Mouse (Mus musculus) 3T3-L1 (cell line): ENCODE measurements around the gene Mup18.
"Not testable (repeated sequence)": the region's sequence is repeated elsewhere in the genome, so short reads cannot be mapped to it uniquely, and the experiment has no call there.

Experiments used
- DNase-seq: peaks from one replicate; pipeline ENCODE4 v3.0.0-alpha.2; 2015; ENCODE audit warnings: low read depth, low spot score

Gene Mup18

DNA sequence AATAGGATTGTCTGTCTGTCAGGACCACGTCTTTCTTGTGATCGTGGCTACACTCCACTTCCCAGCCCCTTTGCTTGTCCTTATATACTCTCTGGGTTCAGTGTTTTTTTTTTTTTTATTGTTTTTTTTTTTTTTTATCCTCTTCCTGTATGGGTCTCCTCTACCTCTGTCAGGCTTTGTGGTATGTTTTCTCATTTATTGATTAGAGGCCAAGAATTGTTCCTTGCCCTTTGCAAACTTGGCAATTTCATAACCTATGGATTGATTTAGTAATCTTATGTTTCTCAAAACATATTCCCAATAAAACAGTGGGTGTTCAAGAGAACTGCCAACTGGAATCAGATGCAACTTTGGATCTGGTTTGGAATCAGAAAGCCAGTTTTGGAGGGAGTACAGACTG lies at the start of gene Mup18:
TSS of gene Mup18 (minus strand) at position 101 of the 400 bp plus-strand sequence.
- DNase-seq = not testable (repeated sequence)

DNA sequence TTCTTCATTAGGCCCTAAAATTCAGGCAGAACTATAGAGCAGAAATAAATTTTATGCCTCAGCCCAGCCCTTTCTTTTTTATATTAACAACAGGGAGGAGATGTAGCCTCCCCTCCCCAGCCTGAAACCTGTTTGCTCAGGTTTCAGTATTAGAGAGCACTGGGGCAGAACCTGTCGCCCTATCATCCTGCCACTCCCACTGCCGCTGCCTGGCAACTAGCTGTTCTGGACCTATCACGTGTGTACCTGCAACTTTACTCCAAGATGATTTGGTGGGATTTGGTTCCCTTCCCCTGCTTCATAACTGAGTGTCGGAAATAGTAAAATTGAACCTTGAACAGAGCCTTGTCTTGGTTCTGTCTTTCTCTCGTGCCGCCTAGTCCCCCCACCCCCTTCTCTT lies 40.4 kb upstream of the Mup18 start:
- not testable (repeated sequence) for DNase-seq
